Comparison of ENCODE assay signal across 10 mouse cellular contexts in the genomic region with DNA sequence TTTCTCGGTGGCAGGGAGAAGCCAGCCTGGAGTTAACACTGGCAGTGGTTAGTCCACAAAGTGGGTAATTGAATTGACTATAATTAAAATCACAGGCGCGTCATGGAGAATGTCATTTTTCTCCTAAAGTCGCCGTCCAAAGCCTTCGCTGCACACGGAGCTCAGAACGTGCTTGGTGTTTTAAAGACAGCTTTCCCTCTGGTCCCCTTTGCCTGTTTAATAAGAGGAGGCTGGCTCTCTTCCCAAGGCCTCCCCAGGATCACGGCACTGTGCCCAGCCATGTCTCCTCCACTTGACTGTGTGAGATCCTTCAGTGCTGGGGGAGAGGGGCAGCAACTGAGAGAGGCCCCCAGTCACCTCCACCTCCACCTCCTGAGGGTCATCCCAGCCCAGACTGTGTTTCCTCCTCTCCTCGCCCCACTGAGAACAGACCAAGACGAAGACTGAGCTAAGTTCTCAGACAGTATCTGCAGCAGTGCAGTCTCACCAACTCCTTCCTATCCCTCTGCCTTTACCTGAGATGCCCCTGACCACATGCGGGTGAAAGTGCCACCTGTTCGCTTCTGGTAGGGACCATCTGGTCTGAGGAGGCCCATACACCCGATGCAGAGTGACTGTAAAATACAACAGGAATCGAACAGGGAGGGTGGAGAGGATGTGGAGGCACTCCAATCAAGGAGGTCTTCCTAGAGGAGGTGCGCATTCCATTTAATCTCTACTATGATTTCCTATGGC.
DNase-seq lines count a peak whose midpoint lies in the region; ATAC-seq lines count a peak whose summit lies in the region.
"Had no signal": no experiment of that assay in that cellular context is flagged by ENCODE, and none has a peak within 500 bp of the region (broad histone marks: within the 10 kb centered on the region; RNA-seq: fewer than 3 reads in every experiment).

No protein-coding gene starts in this region.

- H3K27me3 ChIP-seq in hindbrain, embryonic 15.5 days = no peaks in the 10 kb centered on the region

- no peak overlapping the region for H3K9ac ChIP-seq in hindbrain, embryonic 15.5 days

- H3K4me3 ChIP-seq in hindbrain, embryonic 15.5 days = no peak overlapping the region

- peak; percentile 55 for ATAC-seq in hindbrain, embryonic 15.5 days (ENCODE audit: low FRiP score, low read depth)
- no peak for ATAC-seq in megakaryocyte-erythroid progenitor cell, adult 5-6 weeks (replicated peaks; ENCODE audit: low FRiP score, low TSS enrichment, poor library complexity, severe bottlenecking)
- ATAC-seq: lung, postnatal 0 days had no signal

- 46% methylated on average over 16 of the region's 16 CpGs for WGBS in hindbrain, embryonic 15.5 days

- H3K9me3 ChIP-seq in hindbrain, embryonic 15.5 days = no peaks in the 10 kb centered on the region

- no peaks in the 10 kb centered on the region for H3K36me3 ChIP-seq in hindbrain, embryonic 15.5 days

- 0 out of 2 replicates have a peak overlapping the region, but pooled peaks have one; percentile 9 for H3K4me2 ChIP-seq in hindbrain, embryonic 15.5 days

- H3K27ac ChIP-seq in hindbrain, embryonic 15.5 days (replicated peaks) = peak overlapping the region; percentile 75

- peak; percentile 37 for DNase-seq in right cerebral cortex, postnatal 4 days
- DNase-seq in right cerebral cortex, adult 2 months (ENCODE audit: low spot score in 2 of 2) = no peak
- DNase-seq in cerebellum, adult 8-10 months = peak; percentile 67
- no peak for DNase-seq in frontal cortex, postnatal 25 days (ENCODE audit: low spot score in 2 of 2)
- DNase-seq in spleen, postnatal 10 days (ENCODE audit: low spot score in 2 of 2) = no peak
- DNase-seq: kidney, adult 9 months; thymus, postnatal 36 days had no signal

- H3K4me1 ChIP-seq in hindbrain, embryonic 15.5 days (replicated peaks) = peaks cover 29% of the 10 kb centered on the region

Comparison
In these comparisons a context has a peak if more than half of its experiments do, and no peak if none do; other contexts are left out.
1. DNase-seq: peak in right cerebral cortex, postnatal 4 days (single experiment) and cerebellum, adult 8-10 months (single experiment); none in right cerebral cortex, adult 2 months (0 of 2), frontal cortex, postnatal 25 days (0 of 2) and spleen, postnatal 10 days (0 of 2).